Mouse (Mus musculus) G1E (cell line): Measurements from ENCODE around the gene Ppp2ca.

Experiments used
- CTCF ChIP-seq: IDR thresholded peaks from 2 replicates; pipeline ENCODE4 v1.5.1; 2012; ENCODE audit warnings: low read depth, low read length, inconsistent platforms, mixed read lengths
- GATA1 ChIP-seq: IDR thresholded peaks from 2 replicates; pipeline ENCODE4 v1.6.1; 2012; ENCODE audit warnings: borderline replicate concordance, low read length, inconsistent platforms, mixed read lengths
- TAL1 ChIP-seq: conservative IDR thresholded peaks from 2 replicates; pipeline ENCODE4 v1.6.1; 2012; ENCODE audit warnings: low read depth, low read length, inconsistent platforms, mixed read lengths

DNA sequence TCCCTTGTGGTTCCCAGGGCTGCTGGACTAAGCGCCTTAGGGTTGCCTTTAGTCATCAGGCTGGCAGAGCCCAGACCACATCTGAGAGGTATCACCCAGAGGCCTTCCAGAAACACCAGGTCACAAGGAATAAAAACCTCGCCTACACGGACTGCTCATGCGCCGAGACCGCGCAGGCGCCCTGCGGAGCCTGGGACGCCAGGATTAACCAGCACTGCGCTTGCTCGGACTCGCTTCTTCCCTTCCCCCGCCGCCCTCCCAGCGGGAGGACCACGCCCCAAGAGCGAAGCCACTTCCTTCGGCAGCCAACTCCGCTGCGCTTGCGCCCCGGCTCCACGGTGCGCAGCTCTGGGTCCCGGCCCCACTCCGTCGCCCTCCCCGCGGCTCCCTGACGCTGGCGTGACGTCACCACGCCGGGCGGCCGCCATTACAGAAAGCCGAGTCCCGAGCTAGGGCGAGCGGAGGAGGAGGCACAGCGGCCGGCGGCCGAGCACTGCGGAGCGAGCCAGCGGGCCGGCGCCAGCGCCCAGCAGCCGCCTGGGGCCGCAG lies at the start of gene Ppp2ca:
- TF ChIP-seq CTCF: no peak
- TF ChIP-seq GATA1: no peak
- no peak for TF ChIP-seq TAL1
